Mouse (Mus musculus): ENCODE measurements around the gene Crebzf. TPM values are rescaled to one million over a fixed set of nuclear protein-coding genes. Genes with fewer than 3 reads are reported as not detected.

Crebzf gene
- polyA plus RNA-seq, 1 experiment: 17.2 TPM

DNA sequence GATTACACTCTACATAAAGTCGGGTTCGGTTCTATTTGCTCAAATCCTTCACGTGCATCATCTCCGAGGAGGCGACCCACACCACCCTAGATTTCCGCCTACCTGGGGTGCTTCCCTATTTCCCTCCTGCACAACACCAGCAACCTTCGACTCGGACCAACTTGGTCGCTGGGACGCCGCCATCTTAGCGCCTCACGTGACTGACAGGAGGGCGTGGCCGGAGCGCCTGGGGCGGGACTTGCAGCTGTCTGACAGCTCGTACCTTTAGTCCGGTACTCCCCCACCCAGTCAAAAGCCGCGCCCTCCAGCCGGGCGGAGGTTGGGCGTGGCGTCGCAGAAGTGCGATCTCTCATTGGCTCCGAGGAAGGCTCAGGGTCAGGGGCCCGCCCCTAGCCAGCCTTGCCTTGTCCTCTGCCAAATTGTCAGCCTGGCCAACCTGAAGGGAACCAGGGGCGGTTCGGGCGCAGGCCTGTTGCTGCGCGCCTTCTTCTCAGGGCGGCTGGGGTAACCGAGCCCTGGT is 33.3 kb downstream of the Crebzf start, which contains the start of gene Tmem126b:
Gene Tmem126b, minus strand, starts transcription at position 209 of the 520 bp plus-strand sequence.
- DNase-seq (ENCODE audit: low read depth, low spot score): peak; percentile 94
- WGBS: under 1% methylated on average over 36 of the region's 36 CpGs

DNA sequence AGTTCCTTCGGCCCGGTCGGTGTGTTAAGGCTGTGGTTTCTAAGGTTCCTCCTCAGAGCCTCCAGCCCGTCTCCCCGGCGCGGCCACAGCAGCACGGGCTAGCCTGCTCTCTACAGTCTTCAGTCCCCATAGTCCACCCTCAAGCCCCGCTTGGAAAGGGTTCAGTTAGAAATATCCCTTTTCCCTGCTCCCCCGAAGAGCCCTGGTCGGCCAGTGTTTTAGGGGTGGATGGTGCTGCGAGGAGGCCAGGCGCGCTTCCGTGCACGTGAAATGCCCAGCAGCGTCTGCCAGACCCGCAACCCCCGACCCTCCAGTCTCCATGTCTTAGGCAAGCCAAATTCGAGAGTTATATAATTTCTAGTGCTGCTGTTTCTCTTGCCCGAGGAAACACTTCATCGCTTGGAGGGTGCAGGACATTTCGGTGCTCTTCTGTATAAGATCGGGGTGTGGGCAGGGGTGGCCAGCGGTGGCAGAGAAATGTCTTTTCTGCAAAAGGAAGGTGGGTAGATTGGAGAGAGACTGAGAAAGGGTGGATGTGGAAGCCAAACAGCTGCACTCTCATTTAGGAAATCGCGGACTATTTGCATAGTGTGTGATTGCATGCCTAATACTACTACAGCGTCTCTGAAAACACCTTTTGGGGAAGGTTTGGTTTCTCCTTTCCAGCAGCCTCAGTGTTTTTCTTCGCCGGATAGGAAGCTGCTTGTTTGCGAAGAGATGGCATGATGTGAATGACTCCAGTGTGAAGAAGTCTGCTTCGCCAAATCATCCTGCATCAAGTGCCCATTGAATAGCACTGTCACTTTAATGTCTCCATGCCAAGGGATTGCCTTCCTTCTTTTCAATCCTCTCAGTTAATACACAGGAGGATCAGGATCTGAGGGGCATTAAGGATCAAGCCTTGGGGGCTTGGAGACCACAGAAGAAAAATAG is 34.0 kb downstream of the Crebzf start, which contains the start of gene Dlg2:
Gene Dlg2, plus strand, starts transcription at position 360 of the 933 bp plus-strand sequence.
- 1% methylated on average over 32 of the region's 32 CpGs for WGBS
- no peak for DNase-seq (ENCODE audit: low read depth, low spot score)

DNA sequence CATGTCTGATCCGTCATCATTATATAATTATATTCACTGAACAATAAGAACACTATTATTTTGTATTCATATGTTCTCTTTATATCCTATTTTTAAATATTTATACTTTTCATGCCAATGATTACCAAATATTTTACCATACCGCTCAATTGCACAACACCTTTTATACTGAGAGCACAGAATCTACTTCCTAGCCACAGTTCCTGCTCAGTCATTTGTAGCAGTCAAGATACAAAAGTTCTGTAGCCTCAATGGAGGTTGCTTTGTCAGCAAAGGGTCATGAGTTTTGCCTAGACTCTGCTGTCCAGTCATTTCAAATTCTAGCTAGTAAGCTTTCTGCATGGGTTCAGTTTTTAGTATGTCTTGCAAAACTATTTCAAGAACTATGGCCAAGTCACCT is 40.1 kb downstream of the Crebzf start:
- 82% methylated on average over 2 of the region's 2 CpGs for WGBS
- DNase-seq (ENCODE audit: low read depth, low spot score): no peak

Other genes starting within 250 kb of the Crebzf start
- not detected in 2 replicates for gene Ccdc83, start 177.0 kb upstream of the Crebzf start, polyA plus RNA-seq (2012; rRNA removed)
- 8.2 and 15.1 TPM in 2 replicates for gene Sytl2, start 140.5 kb upstream of the Crebzf start, polyA plus RNA-seq (2012; rRNA removed)
- gene Ccdc89, start 16.2 kb upstream of the Crebzf start, polyA plus RNA-seq (2012; rRNA removed): 0.09 TPM in 1 of 2 replicates, not detected in the other
- gene Tmem126a, start 14.5 kb downstream of the Crebzf start, polyA plus RNA-seq (2012; rRNA removed): 30.2 and 33.7 TPM in 2 replicates
- gene Tmem126b, start 33.3 kb downstream of the Crebzf start, polyA plus RNA-seq (2012; rRNA removed): 8.4 and 8.6 TPM in 2 replicates
- 0.21 and 0.71 TPM in 2 replicates for gene Dlg2, start 33.9 kb downstream of the Crebzf start, polyA plus RNA-seq (2012; rRNA removed)